Mouse (Mus musculus) megakaryocyte, embryonic 14.5 days (primary cell): ENCODE measurements around the gene Gm13276. TPM values are rescaled to one million over a fixed set of nuclear protein-coding genes. Genes with fewer than 3 reads are reported as not detected.
"Not testable (repeated sequence)": the region's sequence is repeated elsewhere in the genome, so short reads cannot be mapped to it uniquely, and the experiment has no call there.

ENCODE experiments used
- H3K27me3 ChIP-seq: replicated peaks from 2 replicates; pipeline ENCODE3; 2012; ENCODE audit warnings: inconsistent platforms
- H3K36me3 ChIP-seq: replicated peaks from 2 replicates; pipeline ENCODE3; 2012; ENCODE audit warnings: low read length, inconsistent platforms, mixed read lengths
- H3K4me1 ChIP-seq: 2 replicates; pipeline ENCODE4 v1.6.1; 2012; ENCODE audit warnings: inconsistent platforms
- H3K4me3 ChIP-seq: replicated peaks from 2 replicates; pipeline ENCODE3; 2012; ENCODE audit warnings: moderate library complexity, mild to moderate bottlenecking, inconsistent platforms
- H3K9me3 ChIP-seq: 2 replicates; pipeline ENCODE4 v1.6.1; 2012; ENCODE audit warnings: inconsistent platforms
- FLI1 ChIP-seq: IDR thresholded peaks from 2 replicates; pipeline ENCODE4 v1.6.1; 2012; ENCODE audit warnings: low read length, inconsistent platforms, mixed read lengths
- GATA1 ChIP-seq: IDR thresholded peaks from 3 replicates; pipeline ENCODE4 v1.6.1; 2012; ENCODE audit warnings: mixed read lengths, low read length, inconsistent platforms, borderline replicate concordance
- polyA plus RNA-seq: library from polyadenylated mRNA; stranded (reverse); fragments of >175 nt; gene quantifications from 2 replicates; pipeline ENCODE4 v1.2.3, GENCODE M21; 2012; ENCODE audit warnings: low replicate concordance; ENCODE audit not compliant: insufficient read depth

The Gm13276 gene
- polyA plus RNA-seq, 1 experiment = not detected

DNA sequence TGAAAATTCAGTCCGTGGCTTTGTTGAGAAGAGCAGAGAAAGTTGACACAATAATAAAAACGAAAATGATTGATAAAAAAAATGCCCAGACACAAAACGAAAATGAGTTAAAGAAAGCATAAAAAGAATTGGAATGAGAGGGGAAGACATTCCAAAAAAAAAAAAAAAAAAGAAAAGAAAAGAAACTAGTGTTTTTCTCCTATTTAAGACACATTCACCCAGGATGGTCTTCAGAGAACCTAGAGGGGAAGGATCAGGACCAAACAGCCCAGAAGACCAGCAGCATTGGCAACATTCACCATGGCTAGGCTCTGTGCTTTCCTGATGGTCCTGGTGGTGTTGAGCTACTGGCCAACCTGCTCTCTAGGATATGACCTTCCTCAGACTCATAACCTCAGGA lies 30.4 kb downstream of the Gm13276 start, which contains the start of gene Ifna7:
TSS of gene Ifna7 (plus strand) at position 301 of the 400 bp plus-strand sequence.
- TF ChIP-seq GATA1 = no peak
- TF ChIP-seq FLI1 = no peak
- H3K4me1 ChIP-seq = no peaks in the 10 kb centered on the region
- peaks cover 2% of the 10 kb centered on the region for H3K27me3 ChIP-seq
- peaks cover 7% of the 10 kb centered on the region for H3K9me3 ChIP-seq
- no peaks in the 10 kb centered on the region for H3K36me3 ChIP-seq
- no peak within 1 kb of the TSS for H3K4me3 ChIP-seq

DNA sequence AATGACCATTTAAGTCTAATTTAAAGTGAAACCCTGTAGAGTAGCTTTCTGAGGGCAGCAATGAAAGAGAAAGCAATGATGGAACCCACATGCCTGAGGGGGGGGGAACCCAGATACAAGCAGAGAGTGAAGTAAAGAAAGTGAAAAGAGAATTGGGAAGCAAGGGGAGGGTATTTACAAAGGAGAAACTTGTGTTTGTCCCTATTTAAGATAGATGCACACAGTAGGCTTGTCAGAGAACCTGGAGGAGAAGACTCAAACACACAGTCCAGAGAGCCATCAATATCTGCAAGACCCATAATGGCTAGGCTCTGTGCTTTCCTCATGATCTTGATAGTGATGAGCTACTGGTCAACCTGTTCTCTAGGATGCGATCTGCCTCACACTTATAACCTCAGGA lies 34.1 kb downstream of the Gm13276 start, which contains the start of gene Ifna11:
TSS of gene Ifna11 (plus strand) at position 301 of the 400 bp plus-strand sequence.
- no peaks in the 10 kb centered on the region for H3K36me3 ChIP-seq
- peaks cover 2% of the 10 kb centered on the region for H3K27me3 ChIP-seq
- no peaks in the 10 kb centered on the region for H3K9me3 ChIP-seq
- 0 out of 2 replicates have a peak, but pooled peaks cover 3% of the 10 kb centered on the region for H3K4me1 ChIP-seq
- no peak within 1 kb of the TSS for H3K4me3 ChIP-seq
- TF ChIP-seq FLI1 (no peak), GATA1 (no peak)

DNA sequence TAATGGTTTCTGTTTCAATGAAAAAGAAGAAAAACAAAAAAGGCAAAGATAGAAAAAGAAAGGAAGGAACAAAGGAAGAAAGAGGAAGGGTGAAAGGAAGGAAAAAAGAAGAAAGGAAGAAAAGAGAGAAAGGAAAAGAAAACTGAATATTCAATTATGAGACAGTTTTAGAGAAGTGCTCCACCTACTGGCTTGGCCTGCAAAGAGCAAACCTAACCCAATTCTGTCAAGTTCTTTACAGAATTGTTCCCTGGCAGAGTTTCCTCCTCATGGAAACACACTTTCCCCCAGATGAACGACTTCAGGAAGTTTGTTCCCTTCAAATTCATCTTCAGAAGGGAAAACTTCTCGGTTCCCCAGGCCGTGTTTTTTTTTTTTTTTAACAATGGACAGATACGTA lies 37.5 kb downstream of the Gm13276 start:
- H3K9me3 ChIP-seq = no peaks in the 10 kb centered on the region
- H3K27me3 ChIP-seq = peaks cover 2% of the 10 kb centered on the region

DNA sequence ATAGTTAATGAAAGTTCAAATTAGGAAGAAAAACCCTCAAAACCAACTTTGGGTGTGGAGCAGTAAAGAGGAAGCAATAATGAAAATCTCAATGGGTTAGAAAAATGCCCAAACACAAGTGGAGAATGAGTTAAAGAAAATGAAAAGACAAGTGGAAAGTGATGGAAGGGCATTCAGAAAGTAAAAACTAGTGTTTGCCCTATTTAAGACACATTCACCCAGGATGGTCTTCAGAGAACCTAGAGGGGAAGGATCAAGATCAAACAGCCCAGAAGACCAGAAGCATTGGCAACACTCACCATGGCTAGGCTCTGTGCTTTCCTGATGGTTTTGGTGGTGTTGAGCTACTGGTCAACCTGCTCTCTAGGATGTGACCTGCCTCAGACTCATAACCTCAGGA lies 41.6 kb downstream of the Gm13276 start, which contains the start of gene Ifna6:
TSS of gene Ifna6 (plus strand) at position 301 of the 400 bp plus-strand sequence.
- not testable (repeated sequence) for H3K4me3 ChIP-seq, H3K27me3 ChIP-seq
- H3K4me1 ChIP-seq = peaks cover 13% of the 10 kb centered on the region

More for the DNA sequence above, 37.5 kb downstream of the Gm13276 start:
- Histone ChIP-seq H3K36me3 (no peaks in the 10 kb centered on the region), H3K4me1 (0 out of 2 replicates have a peak, but pooled peaks cover 3% of the 10 kb centered on the region), H3K4me3 (no peak overlapping the region)
- TF ChIP-seq GATA1 (no peak), FLI1 (no peak)

DNA sequence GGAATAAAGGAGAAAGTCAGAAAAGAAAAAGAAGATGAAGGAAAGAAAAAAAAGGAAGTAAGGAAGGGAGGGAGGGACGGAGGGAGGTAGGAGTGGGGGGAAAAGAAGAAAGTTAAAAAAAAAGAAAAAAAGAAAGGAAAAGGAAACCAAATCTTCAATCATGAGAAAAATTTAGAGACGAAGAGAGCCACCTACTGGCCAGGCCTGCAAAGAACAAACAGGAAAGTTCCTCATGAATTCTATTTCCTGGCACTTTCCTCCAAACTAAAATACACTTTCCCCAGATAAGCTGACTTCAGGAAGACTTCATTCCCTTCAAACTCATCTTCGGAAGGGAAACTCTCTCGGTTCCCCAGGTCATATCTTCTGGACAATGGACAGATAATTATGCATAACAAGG lies 45.0 kb downstream of the Gm13276 start:
- Histone ChIP-seq H3K27me3 (no peaks in the 10 kb centered on the region), H3K9me3 (no peaks in the 10 kb centered on the region), H3K4me1 (peaks cover 11% of the 10 kb centered on the region), H3K36me3 (no peaks in the 10 kb centered on the region), H3K4me3 (no peak overlapping the region)
- TF ChIP-seq GATA1 (no peak), FLI1 (no peak)

More for the DNA sequence above, 41.6 kb downstream of the Gm13276 start, which contains the start of gene Ifna6:
- not testable (repeated sequence) for H3K36me3 ChIP-seq, H3K9me3 ChIP-seq

DNA sequence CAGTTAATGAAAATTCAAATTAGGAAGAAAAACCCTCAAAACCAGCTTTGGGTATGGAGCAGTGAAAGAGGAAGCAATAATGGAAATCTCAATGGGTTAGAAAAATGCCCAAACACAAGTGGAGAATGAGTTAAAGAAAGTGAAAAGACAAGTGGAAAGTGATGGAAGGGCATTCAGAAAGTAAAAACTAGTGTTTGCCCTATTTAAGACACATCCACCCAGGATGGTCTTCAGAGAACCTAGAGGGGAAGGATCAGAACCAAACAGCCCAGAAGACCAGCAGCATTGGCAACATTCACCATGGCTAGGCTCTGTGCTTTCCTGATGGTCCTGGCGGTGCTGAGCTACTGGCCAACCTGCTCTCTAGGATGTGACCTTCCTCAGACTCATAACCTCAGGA lies 49.7 kb downstream of the Gm13276 start, which contains the start of gene Ifna5:
TSS of gene Ifna5 (plus strand) at position 301 of the 400 bp plus-strand sequence.
- H3K4me3 ChIP-seq, H3K36me3 ChIP-seq: not testable (repeated sequence)

More for the DNA sequence above, 49.7 kb downstream of the Gm13276 start, which contains the start of gene Ifna5:
- H3K27me3 ChIP-seq, H3K9me3 ChIP-seq, H3K4me1 ChIP-seq: not testable (repeated sequence)

Other genes starting within 250 kb of the Gm13276 start
- gene Ifna15, start 227.5 kb upstream of the Gm13276 start, polyA plus RNA-seq = not detected in 2 replicates
- not detected in 2 replicates for gene Ifna14, start 213.9 kb upstream of the Gm13276 start, polyA plus RNA-seq
- gene Ifna9, start 193.3 kb upstream of the Gm13276 start, polyA plus RNA-seq = not detected in 2 replicates
- gene Ifna12, start 182.3 kb upstream of the Gm13276 start, polyA plus RNA-seq = not detected in 2 replicates
- not detected in 2 replicates for gene C87499, start 151.3 kb upstream of the Gm13276 start, polyA plus RNA-seq
- gene Ifna13, start 141.2 kb upstream of the Gm13276 start, polyA plus RNA-seq = not detected in 2 replicates
- not detected in 2 replicates for gene Ifna16, start 108.8 kb upstream of the Gm13276 start, polyA plus RNA-seq
- not detected in 2 replicates for gene Ifna2, start 101.8 kb upstream of the Gm13276 start, polyA plus RNA-seq
- not detected in 2 replicates for gene Ifnab, start 94.3 kb upstream of the Gm13276 start, polyA plus RNA-seq
- 0.27 TPM in 1 of 2 replicates, not detected in the other for gene Gm26566, start 63.9 kb upstream of the Gm13276 start, polyA plus RNA-seq
- gene Klhl9, start 63.2 kb upstream of the Gm13276 start, polyA plus RNA-seq = 1.4 and 2.6 TPM in 2 replicates
- gene Gm13271, start 30.8 kb upstream of the Gm13276 start, polyA plus RNA-seq = not detected in 2 replicates
- not detected in 2 replicates for gene Gm13283, start 25.6 kb upstream of the Gm13276 start, polyA plus RNA-seq
- not detected in 2 replicates for gene Gm13290, start 11.9 kb upstream of the Gm13276 start, polyA plus RNA-seq
- not detected in 2 replicates for gene Gm13289, start 8.8 kb upstream of the Gm13276 start, polyA plus RNA-seq
- not detected in 2 replicates for gene Gm13272, start 5.9 kb upstream of the Gm13276 start, polyA plus RNA-seq
- gene Ifnz, start 3.6 kb upstream of the Gm13276 start, polyA plus RNA-seq = not detected in 2 replicates
- gene Gm13277, start 2.9 kb downstream of the Gm13276 start, polyA plus RNA-seq = not detected in 2 replicates
- not detected in 2 replicates for gene Gm13278, start 5.8 kb downstream of the Gm13276 start, polyA plus RNA-seq
- 0.64 TPM in 1 of 2 replicates, not detected in the other for gene Gm13275, start 8.8 kb downstream of the Gm13276 start, polyA plus RNA-seq
- not detected in 2 replicates for gene Gm13279, start 11.7 kb downstream of the Gm13276 start, polyA plus RNA-seq
- not detected in 2 replicates for gene Gm13285, start 14.0 kb downstream of the Gm13276 start, polyA plus RNA-seq
- gene Gm13287, start 17.5 kb downstream of the Gm13276 start, polyA plus RNA-seq = 0.64 TPM in 1 of 2 replicates, not detected in the other
- gene Gm13288, start 19.8 kb downstream of the Gm13276 start, polyA plus RNA-seq = not detected in 2 replicates
- gene Ifna7, start 30.5 kb downstream of the Gm13276 start, polyA plus RNA-seq = not detected in 2 replicates
- gene Ifna11, start 34.2 kb downstream of the Gm13276 start, polyA plus RNA-seq = not detected in 2 replicates
- not detected in 2 replicates for gene Ifna6, start 41.7 kb downstream of the Gm13276 start, polyA plus RNA-seq
- not detected in 2 replicates for gene Ifna5, start 49.8 kb downstream of the Gm13276 start, polyA plus RNA-seq
- gene Ifna4, start 56.2 kb downstream of the Gm13276 start, polyA plus RNA-seq = not detected in 2 replicates
- not detected in 2 replicates for gene Ifna1, start 64.4 kb downstream of the Gm13276 start, polyA plus RNA-seq
- gene Ifne, start 94.5 kb downstream of the Gm13276 start, polyA plus RNA-seq = not detected in 2 replicates